Mouse (Mus musculus) v-Abl transformed pro-B cells (cell line): Measurements from ENCODE around the gene Riox2.

Experiments
- in situ Hi-C, 2 experiments: fragments of 400-800 bp; cut with MboI; formaldehyde crosslinking; loops; one replicate each; pipeline ENCODE4 v1.15.1; 2025; ENCODE audit not compliant: unreplicated experiment in 2 of 2

Riox2 gene

DNA sequence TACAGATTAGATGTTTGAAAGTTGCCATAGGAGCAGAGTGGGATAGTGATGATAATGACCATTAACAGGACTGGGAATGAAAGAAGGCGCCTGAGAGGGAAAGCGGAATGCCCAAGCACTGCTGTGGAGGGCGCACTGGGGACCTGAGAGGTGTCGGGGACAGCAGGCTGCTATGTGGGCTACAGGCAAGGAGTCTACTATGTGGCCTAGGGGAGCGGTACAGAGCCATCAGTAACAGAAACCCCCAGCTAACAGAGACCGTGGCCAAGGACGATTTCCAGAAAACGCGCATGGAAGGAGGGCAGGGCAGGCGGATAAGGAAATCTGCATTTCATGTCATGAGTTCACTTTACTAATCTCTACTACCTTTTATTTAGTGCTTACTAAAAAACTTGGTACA lies 45.4 kb downstream of the Riox2 start:
- in situ Hi-C loops: loop anchor here in 1 of 2 experiments (5.0 kb wide), 1 partner anchor 45 kb away; the partner anchor contains the start of gene Riox2

DNA sequence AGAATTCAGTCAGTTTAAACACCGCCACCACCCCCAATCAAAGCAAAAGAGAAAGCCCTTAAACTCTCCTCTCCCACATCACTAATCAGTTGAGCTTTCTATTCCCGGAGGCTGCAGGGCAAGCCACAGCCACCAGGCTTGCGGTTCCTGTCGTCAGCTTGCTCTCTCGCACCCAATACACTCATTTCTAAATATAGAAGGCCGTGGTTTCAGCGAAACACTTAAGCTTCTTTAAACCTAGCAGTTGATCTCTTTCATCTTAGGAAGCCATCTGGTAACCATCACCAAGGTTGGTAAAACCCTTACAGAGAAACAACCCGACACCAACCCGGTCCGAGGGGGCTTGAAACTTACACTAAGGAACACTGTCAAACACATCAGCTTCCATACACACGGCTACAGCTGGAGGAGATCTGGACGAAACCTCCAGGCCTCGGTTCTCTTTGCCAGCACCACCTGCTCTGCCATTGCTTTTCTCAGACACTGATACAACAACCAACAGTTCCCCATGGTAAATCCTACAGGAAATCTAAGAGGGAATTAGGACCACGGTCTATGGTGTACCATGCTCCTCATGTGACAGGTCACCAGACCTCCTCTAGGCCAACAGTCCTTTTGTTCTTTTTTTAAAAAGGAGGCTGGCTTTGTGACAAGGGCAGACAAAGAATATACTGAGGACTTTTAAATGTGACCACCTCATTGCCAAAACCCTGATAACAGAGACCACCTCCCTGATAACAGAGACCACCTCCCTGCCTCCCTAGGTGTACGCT lies 46.1 kb downstream of the Riox2 start:
- in situ Hi-C loops: loop anchor here in 1 of 2 experiments (5.0 kb wide), 1 partner anchor 45 kb away; the partner anchor contains the start of gene Riox2

DNA sequence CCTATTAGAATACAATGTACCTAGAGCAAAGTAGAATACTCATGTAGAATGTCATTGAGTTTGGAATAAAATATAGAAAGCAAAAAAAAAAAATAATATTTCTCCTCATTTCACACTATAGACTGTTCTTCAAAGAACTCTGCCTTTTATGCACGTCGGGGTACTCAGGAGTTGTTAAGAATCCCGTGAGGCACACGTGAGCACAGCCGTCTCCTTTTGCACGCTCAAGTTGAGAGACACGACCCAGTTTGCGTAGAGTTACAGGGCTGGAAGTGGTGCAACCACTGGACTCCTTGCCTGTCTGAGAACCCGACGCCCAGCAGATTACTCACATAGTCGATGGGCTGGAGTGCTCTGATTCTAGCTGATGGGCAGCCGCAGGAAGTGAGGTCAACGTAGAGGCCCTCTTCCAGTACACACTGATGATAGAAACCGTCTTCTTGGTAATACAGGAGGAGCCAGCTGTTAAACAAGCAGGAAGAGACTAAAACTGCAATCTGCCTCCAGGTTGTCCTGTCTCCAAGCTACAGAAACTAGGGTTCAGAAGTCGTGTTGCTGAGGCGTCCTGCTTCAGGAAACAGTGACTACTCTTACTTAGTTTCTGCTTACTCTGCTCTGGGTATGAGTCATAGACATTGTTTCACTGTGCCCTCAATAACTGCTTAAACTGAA lies 50.3 kb downstream of the Riox2 start:
- in situ Hi-C loops: no loop called here

DNA sequence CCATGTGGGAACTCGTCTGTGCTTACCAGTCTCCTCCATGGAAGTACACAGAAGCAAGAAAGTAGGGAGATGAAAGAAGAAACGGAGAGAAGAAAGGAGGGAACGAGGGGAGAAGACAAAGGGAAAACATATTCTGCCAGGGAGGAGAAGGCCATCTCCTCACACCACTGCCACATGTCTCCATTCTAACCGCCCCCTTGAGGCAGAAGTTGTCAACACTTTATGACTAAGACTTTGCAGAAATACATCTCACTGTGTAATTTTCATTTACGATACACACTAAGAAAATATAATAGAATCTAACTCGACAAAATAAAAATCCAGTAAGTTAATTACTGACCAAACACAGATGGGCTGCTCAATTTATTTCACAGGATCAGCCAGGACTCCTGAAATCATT lies 55.4 kb downstream of the Riox2 start:
- in situ Hi-C loops: no loop called here

DNA sequence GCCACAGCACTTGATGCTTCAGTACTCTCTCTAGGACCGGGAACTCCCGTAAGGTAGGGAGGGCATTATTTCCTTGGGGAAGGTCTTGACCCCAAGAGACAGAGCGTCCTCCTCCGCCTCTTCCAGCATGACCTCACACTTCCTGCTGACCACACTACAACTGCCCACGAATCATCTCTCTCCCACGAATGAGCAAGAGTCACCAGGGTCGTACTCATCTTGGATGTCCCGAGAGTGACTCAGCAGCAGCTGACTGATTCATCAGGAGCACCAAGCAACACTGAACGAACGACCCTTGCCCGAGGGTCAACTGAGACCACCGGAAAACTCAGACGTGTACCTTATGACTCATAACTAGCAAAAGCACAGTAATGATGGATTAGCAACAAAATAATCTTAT lies 58.0 kb downstream of the Riox2 start:
- in situ Hi-C loops: no loop called here

DNA sequence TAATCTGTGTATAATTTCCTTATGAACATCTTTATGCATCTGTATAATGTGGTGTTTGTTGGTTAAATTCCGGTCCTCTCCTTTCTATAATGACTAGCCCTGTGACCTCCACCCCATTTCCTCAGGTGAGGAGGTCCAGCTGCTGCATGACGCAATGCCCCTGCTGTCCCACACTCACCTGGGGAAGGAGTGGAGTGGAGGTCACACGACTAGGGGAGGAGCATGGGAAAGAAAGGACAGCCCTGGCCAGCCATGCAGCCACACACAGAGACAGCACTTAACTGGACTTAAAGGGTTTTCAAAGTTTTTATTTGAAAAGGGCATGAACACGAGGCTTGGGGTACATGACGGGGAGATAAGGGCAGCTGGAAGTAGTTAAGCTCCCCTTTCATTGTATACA lies 59.7 kb downstream of the Riox2 start:
- in situ Hi-C loops: no loop called here

DNA sequence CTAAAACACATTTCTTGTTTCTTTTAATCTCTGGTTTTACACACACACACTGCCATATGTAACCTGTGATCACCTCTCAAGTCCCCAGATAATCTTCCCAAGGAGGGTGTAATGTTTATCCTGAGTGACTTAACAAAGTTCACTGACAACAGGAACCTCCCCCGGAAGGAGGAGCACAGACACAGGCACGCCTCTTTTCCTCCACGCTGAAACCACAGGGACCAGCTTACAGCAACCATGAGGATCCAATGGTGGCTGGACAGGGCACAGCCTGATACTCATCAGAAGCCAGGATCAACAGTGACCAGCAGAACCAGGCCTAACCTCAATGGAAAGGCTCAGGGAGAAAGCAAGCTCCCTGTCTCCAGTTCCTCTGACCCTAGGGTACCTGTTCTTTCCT lies 61.0 kb downstream of the Riox2 start:
- in situ Hi-C loops: no loop called here

DNA sequence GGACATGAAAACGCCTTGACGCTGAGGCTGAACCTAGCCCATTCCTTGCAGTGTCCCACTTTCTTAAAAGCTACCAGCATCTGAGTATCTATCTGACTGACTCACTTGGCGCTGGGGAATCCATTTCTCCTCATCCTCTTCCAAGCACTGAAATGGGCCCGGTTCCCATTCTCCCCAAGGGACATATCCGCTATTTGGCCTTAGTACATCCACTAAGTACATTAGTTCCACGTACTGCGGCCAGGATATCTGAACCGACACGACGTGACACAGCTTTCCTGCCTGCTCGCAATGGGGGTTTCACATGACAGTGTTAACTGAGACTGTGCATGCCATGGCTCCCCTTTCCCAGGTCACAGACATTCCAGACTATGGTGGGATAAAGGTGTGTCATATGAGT lies 62.8 kb downstream of the Riox2 start:
- in situ Hi-C loops: no loop called here

DNA sequence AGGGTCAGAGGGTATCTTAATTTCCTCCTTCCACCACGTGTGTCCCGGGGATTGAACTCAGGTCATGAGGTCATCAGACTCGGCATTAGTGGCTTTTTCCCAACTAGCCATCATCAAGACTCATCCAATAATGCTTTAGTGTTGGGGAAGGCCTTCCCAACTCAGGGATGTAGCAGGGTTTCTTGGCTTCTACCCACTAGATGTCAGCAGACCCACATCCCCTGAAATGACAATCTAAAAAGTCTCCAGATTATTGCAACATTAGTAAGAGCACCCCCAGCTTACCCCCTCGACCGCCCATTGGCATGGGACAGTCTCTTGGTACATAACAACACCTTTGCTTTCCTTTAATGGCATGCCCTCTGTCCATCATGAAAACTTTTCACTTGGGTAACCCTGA lies 64.1 kb downstream of the Riox2 start:
- in situ Hi-C loops: no loop called here

DNA sequence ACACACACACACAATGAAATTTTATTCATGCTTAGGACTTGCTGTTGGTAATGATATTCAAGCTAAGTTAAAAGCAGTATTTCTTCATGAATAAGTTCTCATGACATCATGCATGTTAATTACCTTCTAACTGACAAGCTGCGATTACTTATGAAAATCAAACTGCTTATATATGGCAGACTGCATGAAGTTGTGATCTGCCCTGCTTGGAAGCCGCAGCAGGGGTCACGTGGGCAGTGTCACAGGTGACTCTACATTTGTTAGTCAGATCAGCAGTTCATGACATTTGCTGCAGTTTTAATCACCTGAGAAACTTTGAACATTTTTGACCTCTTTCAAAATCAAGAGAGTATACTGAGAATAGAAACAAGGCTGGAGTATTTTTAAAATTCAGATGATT lies 69.4 kb downstream of the Riox2 start:
- in situ Hi-C loops: no loop called here

DNA sequence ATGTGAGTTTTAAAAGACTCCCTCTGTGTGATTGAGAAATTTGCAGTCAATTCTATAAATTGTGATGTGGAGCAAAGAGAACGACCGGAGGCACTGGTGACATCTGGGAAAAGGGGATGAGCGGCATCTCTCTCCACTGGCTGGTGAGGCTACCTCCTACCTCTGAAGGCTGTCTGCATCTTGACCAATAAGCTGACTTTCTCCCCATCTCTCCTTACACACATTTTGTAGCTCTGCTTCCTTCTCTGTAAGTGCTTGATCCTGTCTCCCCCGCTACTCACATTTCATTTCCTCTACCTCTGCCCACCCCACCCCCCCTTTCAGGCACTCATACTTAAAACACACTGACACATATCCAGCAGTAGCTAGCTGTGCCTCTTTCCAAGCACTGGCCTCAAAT lies 69.8 kb downstream of the Riox2 start:
- in situ Hi-C loops: no loop called here
